Mouse (Mus musculus): ENCODE measurements around the gene Gpr152. TPM values are rescaled to one million over a fixed set of nuclear protein-coding genes. Genes with fewer than 3 reads are reported as not detected.

Gene Gpr152
- polyA plus RNA-seq, 1 experiment from 2014 or later, result not detected

GRCm38 (mm10) chr19:4103792-4104191 is 35.8 kb upstream of the Gpr152 start:
- Histone ChIP-seq H3K4me2 (replicated peaks; ENCODE audit: low read depth) (no peak overlapping the region), H3K9ac (ENCODE audit: low read depth, low read length) (no peak overlapping the region), H3K4me1 (replicated peaks; ENCODE audit: control insufficient read depth, insufficient read depth, low read length) (no peaks in the 10 kb centered on the region; the same call in 1 of the 2 replicates), H3K36me3 (ENCODE audit: control insufficient read depth, insufficient read depth) (peaks cover 25% of the 10 kb centered on the region), H3K27me3 (replicated peaks; ENCODE audit: control insufficient read depth, insufficient read depth, low read length) (no peaks in the 10 kb centered on the region), H3K9me3 (ENCODE audit: control insufficient read depth) (no peaks in the 10 kb centered on the region), H3K27ac (ENCODE audit: low read depth, low read length) (no peak overlapping the region), H3K4me3 (ENCODE audit: low read depth, low read length) (no peak overlapping the region)
- no peak for ATAC-seq
- no peak for TF ChIP-seq CTCF (IDR thresholded peaks at IDR 0.05; ENCODE audit: low read depth)
- 65% methylated on average over 3 of the region's 3 CpGs for WGBS

GRCm38 (mm10) chr19:4104675-4105194 is 34.9 kb upstream of the Gpr152 start:
- Histone ChIP-seq H3K9ac (ENCODE audit: low read depth, low read length) (no peak overlapping the region), H3K4me3 (ENCODE audit: low read depth, low read length) (no peak overlapping the region), H3K36me3 (ENCODE audit: control insufficient read depth, insufficient read depth) (peaks cover 25% of the 10 kb centered on the region), H3K27ac (ENCODE audit: low read depth, low read length) (no peak overlapping the region), H3K27me3 (replicated peaks; ENCODE audit: control insufficient read depth, insufficient read depth, low read length) (no peaks in the 10 kb centered on the region), H3K4me2 (replicated peaks; ENCODE audit: low read depth) (no peak overlapping the region), H3K4me1 (replicated peaks; ENCODE audit: control insufficient read depth, insufficient read depth, low read length) (no peaks in the 10 kb centered on the region), H3K9me3 (ENCODE audit: control insufficient read depth) (no peaks in the 10 kb centered on the region)
- 93% methylated on average over 16 of the region's 16 CpGs for WGBS
- TF ChIP-seq CTCF (IDR thresholded peaks at IDR 0.05; ENCODE audit: low read depth), result no peak
- no peak for ATAC-seq

- ATAC-seq, result no peak
- no peak for TF ChIP-seq CTCF (IDR thresholded peaks at IDR 0.05; ENCODE audit: low read depth)
- Histone ChIP-seq H3K4me1 (replicated peaks; ENCODE audit: control insufficient read depth, insufficient read depth, low read length) (no peaks in the 10 kb centered on the region), H3K9me3 (ENCODE audit: control insufficient read depth) (no peaks in the 10 kb centered on the region), H3K27me3 (replicated peaks; ENCODE audit: control insufficient read depth, insufficient read depth, low read length) (no peaks in the 10 kb centered on the region), H3K4me2 (replicated peaks; ENCODE audit: low read depth) (no peak overlapping the region), H3K9ac (ENCODE audit: low read depth, low read length) (no peak overlapping the region), H3K27ac (ENCODE audit: low read depth, low read length) (no peak overlapping the region), H3K36me3 (ENCODE audit: control insufficient read depth, insufficient read depth) (peaks cover 35% of the 10 kb centered on the region), H3K4me3 (ENCODE audit: low read depth, low read length) (no peak overlapping the region)
- WGBS, result 87% methylated on average over 14 of the region's 14 CpGs
Measured at GRCm38 (mm10) chr19:4106654-4107053, 32.9 kb upstream of the Gpr152 start.

GRCm38 (mm10) chr19:4108535-4108934 is 31.1 kb upstream of the Gpr152 start:
- no peaks in the 10 kb centered on the region for H3K9me3 ChIP-seq (ENCODE audit: control insufficient read depth)
- no peaks in the 10 kb centered on the region for H3K27me3 ChIP-seq (replicated peaks; ENCODE audit: control insufficient read depth, insufficient read depth, low read length)
- WGBS, result 90% methylated on average over 9 of the region's 9 CpGs
- H3K4me3 ChIP-seq (ENCODE audit: low read depth, low read length), result no peak overlapping the region
- no peak for TF ChIP-seq CTCF (IDR thresholded peaks at IDR 0.05; ENCODE audit: low read depth)
- no peak for ATAC-seq
- no peak overlapping the region for H3K4me2 ChIP-seq (replicated peaks; ENCODE audit: low read depth)
- H3K4me1 ChIP-seq (replicated peaks; ENCODE audit: control insufficient read depth, insufficient read depth, low read length), result peaks cover 5% of the 10 kb centered on the region
- no peak overlapping the region for H3K27ac ChIP-seq (ENCODE audit: low read depth, low read length)
- peaks cover 46% of the 10 kb centered on the region for H3K36me3 ChIP-seq (ENCODE audit: control insufficient read depth, insufficient read depth)
- H3K9ac ChIP-seq (ENCODE audit: low read depth, low read length), result no peak overlapping the region

GRCm38 (mm10) chr19:4112063-4112960 is 27.3 kb upstream of the Gpr152 start:
- Histone ChIP-seq H3K4me2 (replicated peaks; ENCODE audit: low read depth) (no peak overlapping the region), H3K36me3 (ENCODE audit: control insufficient read depth, insufficient read depth) (peaks cover 59% of the 10 kb centered on the region), H3K27me3 (replicated peaks; ENCODE audit: control insufficient read depth, insufficient read depth, low read length) (no peaks in the 10 kb centered on the region), H3K9me3 (ENCODE audit: control insufficient read depth) (no peaks in the 10 kb centered on the region), H3K27ac (ENCODE audit: low read depth, low read length) (peak overlapping the region; percentile 97), H3K4me1 (replicated peaks; ENCODE audit: control insufficient read depth, insufficient read depth, low read length) (peaks cover 5% of the 10 kb centered on the region), H3K9ac (ENCODE audit: low read depth, low read length) (no peak overlapping the region), H3K4me3 (ENCODE audit: low read depth, low read length) (no peak overlapping the region)
- TF ChIP-seq CTCF (IDR thresholded peaks at IDR 0.05; ENCODE audit: low read depth), result no peak
- 95% methylated on average over 26 of the region's 26 CpGs for WGBS
- no peak for ATAC-seq

GRCm38 (mm10) chr19:4113186-4113805 is 26.3 kb upstream of the Gpr152 start:
- Histone ChIP-seq H3K27me3 (replicated peaks; ENCODE audit: control insufficient read depth, insufficient read depth, low read length) (no peaks in the 10 kb centered on the region), H3K4me1 (replicated peaks; ENCODE audit: control insufficient read depth, insufficient read depth, low read length) (peaks cover 5% of the 10 kb centered on the region), H3K4me2 (replicated peaks; ENCODE audit: low read depth) (peak overlapping the region; percentile 46), H3K27ac (ENCODE audit: low read depth, low read length) (peak overlapping the region; percentile 97), H3K36me3 (ENCODE audit: control insufficient read depth, insufficient read depth) (peaks cover 68% of the 10 kb centered on the region), H3K4me3 (ENCODE audit: low read depth, low read length) (no peak overlapping the region), H3K9me3 (ENCODE audit: control insufficient read depth) (no peaks in the 10 kb centered on the region), H3K9ac (ENCODE audit: low read depth, low read length) (peak overlapping the region; percentile 35)
- no peak for TF ChIP-seq CTCF (IDR thresholded peaks at IDR 0.05; ENCODE audit: low read depth)
- 30% methylated on average over 13 of the region's 13 CpGs for WGBS
- peak; percentile 71 for ATAC-seq

Data from intestine, postnatal 0 days (tissue).